Mouse (Mus musculus): ENCODE data around the gene Sh3bgrl3.

GRCm38 (mm10) chr4:134078694-134079093, 49.9 kb downstream of the Sh3bgrl3 start:
- TF ChIP-seq CTCF (IDR thresholded peaks at IDR 0.05; ENCODE audit: borderline replicate concordance, insufficient read depth, low read depth, low read length) = peak; percentile 47; the same call in 1 of the 2 replicates
- no peak for TF ChIP-seq POLR2A (IDR thresholded peaks at IDR 0.05; ENCODE audit: borderline replicate concordance, insufficient read depth, low read length)

Data from cerebellum, adult 2 months (tissue).